Mouse (Mus musculus) E14TG2a.4 (cell line): ENCODE data around the gene Tmem40.

Source experiments
- H3K27me3 ChIP-seq: 2 replicates; pipeline ENCODE4 v1.6.1; 2014; ENCODE audit warnings: low read length, control low read depth; ENCODE audit not compliant: insufficient read depth
- H3K36me3 ChIP-seq: 2 replicates; pipeline ENCODE4 v1.6.1; 2014; ENCODE audit warnings: low read length, control low read depth; ENCODE audit not compliant: insufficient read depth
- H3K4me1 ChIP-seq: replicated peaks from 2 replicates; pipeline ENCODE4 v1.6.1; 2014; ENCODE audit warnings: low read depth, low read length, control low read depth
- H3K4me3 ChIP-seq: replicated peaks from 2 replicates; pipeline ENCODE4 v1.5.1; 2014; ENCODE audit warnings: mild to moderate bottlenecking, low read length
- H3K9me3 ChIP-seq: 2 replicates; pipeline ENCODE4 v1.6.1; 2014; ENCODE audit warnings: low read length, control low read depth
- CTCF ChIP-seq: conservative IDR thresholded peaks from 2 replicates; pipeline ENCODE4 v1.5.1; 2014; ENCODE audit warnings: low read length
- NANOG ChIP-seq: IDR thresholded peaks from 2 replicates; pipeline ENCODE4 v1.6.1; 2014; ENCODE audit warnings: borderline replicate concordance, low read length, mixed read lengths
- POU5F1 ChIP-seq: IDR thresholded peaks from 2 replicates; pipeline ENCODE4 v1.6.1; 2014; ENCODE audit warnings: low read length, borderline replicate concordance

Tmem40 gene

DNA sequence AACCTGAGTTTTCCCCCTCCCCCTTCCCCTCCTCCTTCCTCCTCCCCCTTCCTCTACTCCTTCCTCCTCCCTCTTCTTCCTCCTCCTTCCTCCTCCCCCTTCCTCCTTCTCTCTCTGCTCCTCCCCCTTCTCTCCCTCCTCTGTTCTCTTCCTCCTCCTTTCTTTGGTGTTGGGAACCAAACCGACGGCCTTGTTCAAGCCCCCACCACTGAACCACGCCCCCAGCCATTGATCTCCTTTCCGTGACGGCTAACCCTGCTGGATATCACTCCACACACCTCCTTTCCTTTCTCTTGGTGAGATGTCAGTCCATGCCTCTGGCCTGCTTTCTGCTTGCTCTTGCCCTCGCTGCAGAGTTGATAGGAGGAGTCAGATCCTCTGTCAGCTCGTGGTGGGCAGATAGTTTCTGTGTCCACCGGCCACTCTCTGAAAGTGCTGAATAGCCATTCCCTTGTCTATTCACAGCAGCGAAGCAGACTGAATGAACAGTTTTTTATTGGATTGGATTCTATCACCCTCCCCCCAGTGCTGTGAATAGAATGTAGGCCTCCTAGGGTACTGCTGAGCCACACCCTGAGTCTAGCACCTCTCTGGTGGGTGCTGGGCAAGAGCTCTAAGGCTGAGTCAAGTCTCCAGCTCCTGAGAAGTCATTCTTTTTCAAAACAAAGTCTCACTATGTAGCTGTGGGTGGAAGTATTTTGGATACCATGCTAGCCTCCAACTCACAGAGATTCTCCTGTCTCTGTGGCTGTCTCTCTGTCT, at the start of gene Tmem40:
Gene Tmem40 (minus strand): TSS at position 416 of the 762 bp plus-strand sequence.
- Histone ChIP-seq H3K9me3 (no peaks in the 10 kb centered on the region), H3K4me3 (peak within 1 kb of the TSS; percentile 53), H3K27me3 (no peaks in the 10 kb centered on the region), H3K36me3 (no peaks in the 10 kb centered on the region), H3K4me1 (peaks cover 86% of the 10 kb centered on the region)
- no peak for TF ChIP-seq CTCF
- no peak for TF ChIP-seq NANOG
- TF ChIP-seq POU5F1, result no peak

GRCm38 (mm10) chr6:115811606-115812005, 49.4 kb upstream of the Tmem40 start:
- Histone ChIP-seq H3K36me3 (peaks cover 23% of the 10 kb centered on the region), H3K27me3 (no peaks in the 10 kb centered on the region), H3K4me3 (no peak overlapping the region), H3K9me3 (no peaks in the 10 kb centered on the region), H3K4me1 (peaks cover 50% of the 10 kb centered on the region)
- TF ChIP-seq POU5F1 (no peak), NANOG (no peak), CTCF (no peak)

DNA sequence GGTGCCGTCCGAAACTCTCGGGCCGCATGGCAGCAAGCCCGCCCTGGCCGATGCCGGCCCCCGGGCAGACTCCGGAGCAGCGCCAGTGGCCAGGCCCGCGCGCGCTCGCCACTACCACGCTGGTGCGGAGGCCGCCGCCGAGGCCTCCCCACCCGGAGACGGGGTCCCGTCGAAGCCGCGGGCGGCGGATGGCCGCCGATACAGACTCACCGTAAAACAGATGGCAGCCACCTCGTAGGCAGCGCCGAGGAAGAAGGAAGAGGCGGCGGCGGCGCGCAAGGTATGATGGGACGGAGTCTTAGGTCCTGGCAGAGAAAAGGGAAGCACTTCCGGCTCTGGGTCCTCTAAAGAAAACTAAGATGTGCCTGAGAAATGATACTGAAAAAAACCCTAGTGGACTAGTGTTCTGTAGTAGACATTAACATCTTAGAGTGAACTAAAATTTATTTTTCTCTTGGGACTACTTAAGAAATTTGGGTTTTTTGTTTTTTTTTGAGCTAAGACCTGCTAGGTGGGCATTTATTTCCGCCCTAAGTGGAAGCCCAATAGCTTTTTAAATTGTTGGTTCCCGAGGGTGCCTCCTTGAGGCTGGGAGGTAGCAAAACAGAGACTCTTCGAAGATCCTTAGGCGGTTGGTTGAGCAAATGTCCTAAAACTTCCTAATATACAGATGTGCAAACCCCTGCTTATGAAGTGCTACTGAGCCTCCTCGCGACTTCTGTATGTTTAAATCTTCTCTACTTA, 46.5 kb upstream of the Tmem40 start, which contains the start of gene Rpl32:
Gene Rpl32 (minus strand): TSS at position 260 of the 744 bp plus-strand sequence.
- Histone ChIP-seq H3K36me3 (peaks cover 53% of the 10 kb centered on the region), H3K4me3 (peak within 1 kb of the TSS; percentile 100), H3K27me3 (no peaks in the 10 kb centered on the region), H3K9me3 (no peaks in the 10 kb centered on the region), H3K4me1 (peaks cover 61% of the 10 kb centered on the region)
- TF ChIP-seq POU5F1 (no peak), CTCF (peak; percentile 32; the same call in 1 of the 2 replicates)

GRCm38 (mm10) chr6:115808196-115808487, 45.9 kb upstream of the Tmem40 start:
- TF ChIP-seq POU5F1 (no peak), CTCF (no peak), NANOG (no peak)
- Histone ChIP-seq H3K9me3 (no peaks in the 10 kb centered on the region), H3K36me3 (peaks cover 56% of the 10 kb centered on the region), H3K27me3 (no peaks in the 10 kb centered on the region), H3K4me3 (peak overlapping the region; percentile 100), H3K4me1 (peaks cover 62% of the 10 kb centered on the region)

DNA sequence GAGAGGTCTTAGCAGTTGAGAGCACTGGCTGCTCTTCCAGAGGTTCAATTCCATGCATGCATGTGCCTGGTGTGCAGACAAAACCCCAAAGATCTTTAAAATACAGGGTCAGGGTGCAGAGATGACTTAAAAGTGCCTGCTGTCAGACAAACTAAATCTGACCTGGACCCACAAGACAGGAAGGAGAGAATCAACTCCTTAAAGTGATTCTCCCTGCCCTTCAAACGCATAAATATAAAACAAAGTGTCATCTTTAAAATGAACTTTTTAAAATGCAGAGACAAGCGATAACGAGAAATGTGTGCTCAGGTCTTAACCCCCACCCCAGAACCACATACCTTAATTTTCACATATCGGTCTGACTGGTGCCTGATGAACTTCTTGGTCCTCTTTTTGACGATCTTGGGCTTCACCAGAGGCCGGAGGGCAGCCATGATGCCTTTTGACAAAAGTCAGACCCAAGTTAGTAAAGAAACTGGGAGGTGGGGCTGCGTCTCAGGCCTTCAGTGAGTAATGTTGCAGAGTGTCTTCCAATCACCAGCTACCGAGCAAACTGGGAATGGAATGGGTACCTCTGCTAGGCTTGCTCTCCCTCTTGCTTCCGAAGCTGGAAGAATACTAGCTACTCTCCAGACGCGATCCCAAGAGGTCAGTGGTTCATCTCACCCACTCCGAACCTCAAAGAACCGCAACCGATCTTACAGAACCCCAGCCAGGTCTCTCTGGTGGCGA, 45.4 kb upstream of the Tmem40 start:
- Histone ChIP-seq H3K27me3 (no peaks in the 10 kb centered on the region), H3K4me1 (peaks cover 63% of the 10 kb centered on the region), H3K36me3 (peaks cover 60% of the 10 kb centered on the region), H3K4me3 (peak overlapping the region; percentile 100), H3K9me3 (no peaks in the 10 kb centered on the region)
- TF ChIP-seq POU5F1, result no peak
- no peak for TF ChIP-seq CTCF
- no peak for TF ChIP-seq NANOG

- Histone ChIP-seq H3K4me3 (peak overlapping the region; percentile 100; the same call in 1 of the 2 replicates), H3K4me1 (peaks cover 39% of the 10 kb centered on the region), H3K36me3 (peaks cover 83% of the 10 kb centered on the region), H3K27me3 (no peaks in the 10 kb centered on the region), H3K9me3 (no peaks in the 10 kb centered on the region)
- TF ChIP-seq POU5F1 (no peak), CTCF (no peak), NANOG (no peak)
Observed at GRCm38 (mm10) chr6:115804432-115805192, 42.4 kb upstream of the Tmem40 start.

- Histone ChIP-seq H3K9me3 (no peaks in the 10 kb centered on the region), H3K4me3 (no peak overlapping the region; the same call in 1 of the 2 replicates), H3K27me3 (no peaks in the 10 kb centered on the region), H3K36me3 (peaks cover 92% of the 10 kb centered on the region), H3K4me1 (peaks cover 35% of the 10 kb centered on the region)
- peak; percentile 30 for TF ChIP-seq CTCF
- no peak for TF ChIP-seq NANOG
Observed at GRCm38 (mm10) chr6:115803541-115804382, 41.6 kb upstream of the Tmem40 start.
